Mouse (Mus musculus) large intestine, adult 2 months (tissue): ENCODE data around the gene Fam228b. TPM values are rescaled to one million over a fixed set of nuclear protein-coding genes. Genes with fewer than 3 reads are reported as not detected.
"Not testable (repeated sequence)": the region's sequence is repeated elsewhere in the genome, so short reads cannot be mapped to it uniquely, and the experiment has no call there.

ENCODE experiments used
- DNase-seq: peaks from one replicate; pipeline ENCODE4 v3.0.0-alpha.2; 2012; ENCODE audit warnings: low read depth, low spot score
- WGBS: fragments of 180-500 bp; shearing (Covaris S2); methylation state at CpG from one replicate; pipeline ENCODE4 v1.1.7; 2018; 5-methylcytosine and 5-hydroxymethylcytosine counted together
- polyA plus RNA-seq: library from polyadenylated mRNA; depleted of rRNA; stranded (reverse); fragments of >200 nt; gene quantifications from 2 replicates; pipeline ENCODE4 v1.2.3, GENCODE M21; 2012; rRNA removed

The Fam228b gene
- polyA plus RNA-seq, 1 experiment: 0.02 TPM

GRCm38 (mm10) chr12:4705626-4706025 is 63.4 kb downstream of the Fam228b start:
- DNase-seq: not testable (repeated sequence)
- WGBS: 82% methylated on average over 6 of the region's 6 CpGs

- 96% methylated on average over 1 of the region's 1 CpGs for WGBS
Measured at GRCm38 (mm10) chr12:4694534-4694933, 74.5 kb downstream of the Fam228b start.

DNA sequence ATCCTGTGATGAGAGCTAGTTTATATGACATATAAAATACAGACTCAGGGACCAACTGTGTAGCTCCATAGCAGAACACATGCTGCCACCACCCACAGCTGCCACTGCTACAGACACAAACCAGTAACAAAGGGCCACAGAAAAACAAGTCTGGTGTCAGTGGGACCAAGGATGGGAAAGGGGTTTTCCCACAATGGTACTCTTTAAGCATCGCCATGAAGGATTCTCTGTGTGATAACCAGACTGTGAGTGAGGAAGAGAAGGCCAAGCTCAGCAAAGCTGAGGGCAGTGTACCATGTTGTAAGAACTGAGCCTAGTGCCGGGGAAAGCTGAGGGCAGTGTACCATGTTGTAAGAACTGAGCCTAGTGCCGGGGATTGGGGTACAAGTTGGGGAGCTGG is 77.9 kb downstream of the Fam228b start:
- DNase-seq: no peak
- 90% methylated on average over 3 of the region's 3 CpGs for WGBS

More at GRCm38 (mm10) chr12:4694534-4694933, 74.5 kb downstream of the Fam228b start:
- DNase-seq: no peak

Other genes with a start within 250 kb of the Fam228b start
- gene Itsn2, start 176.6 kb downstream of the Fam228b start, polyA plus RNA-seq: 19.1 and 25.6 TPM in 2 replicates
- not detected in 2 replicates for gene Gm3625, start 176.3 kb downstream of the Fam228b start, polyA plus RNA-seq
- gene Fam228a, start 30.8 kb downstream of the Fam228b start, polyA plus RNA-seq: not detected in 2 replicates
- gene Pfn4, start 245 bp downstream of the Fam228b start, polyA plus RNA-seq: 0.07 and 0.25 TPM in 2 replicates
- 118 and 119 TPM in 2 replicates for gene Sf3b6, start 48.3 kb upstream of the Fam228b start, polyA plus RNA-seq
- gene Fkbp1b, start 72.3 kb upstream of the Fam228b start, polyA plus RNA-seq: 1.6 and 3.0 TPM in 2 replicates
- gene Wdcp, start 74.0 kb upstream of the Fam228b start, polyA plus RNA-seq: 2.9 and 5.0 TPM in 2 replicates
- gene Mfsd2b, start 105.1 kb upstream of the Fam228b start, polyA plus RNA-seq: 1.1 and 2.0 TPM in 2 replicates
- gene Ubxn2a, start 138.4 kb upstream of the Fam228b start, polyA plus RNA-seq: 5.6 and 12.3 TPM in 2 replicates
- gene Atad2b, start 148.1 kb upstream of the Fam228b start, polyA plus RNA-seq: 3.8 and 7.3 TPM in 2 replicates